Mouse (Mus musculus) midbrain, embryonic 13.5 days (tissue): ENCODE data around the gene Hrasls. TPM values are rescaled to one million over a fixed set of nuclear protein-coding genes. Genes with fewer than 3 reads are reported as not detected.

Source experiments
- ATAC-seq: fragments of 200-750 bp; cut with Nextera tagmentation; 2 replicates; pipeline ENCODE4 v1.8.0; 2017; ENCODE audit warnings: mild to moderate bottlenecking, moderate TSS enrichment, moderate library complexity
- H3K27ac ChIP-seq: fragments of 300-500 bp; sonication (generic); 2 replicates; pipeline ENCODE4 v1.5.1; 2015; ENCODE audit warnings: inconsistent platforms, mild to moderate bottlenecking, moderate library complexity
- H3K27me3 ChIP-seq: fragments of 300-500 bp; sonication (generic); 2 replicates; pipeline ENCODE4 v1.6.1; 2015; ENCODE audit warnings: mild to moderate bottlenecking, inconsistent platforms
- H3K36me3 ChIP-seq: fragments of 300-500 bp; sonication (generic); 2 replicates; pipeline ENCODE4 v1.6.1; 2015; ENCODE audit warnings: mild to moderate bottlenecking, inconsistent platforms
- H3K4me1 ChIP-seq: fragments of 300-500 bp; sonication (generic); replicated peaks from 2 replicates; pipeline ENCODE4 v1.6.1; 2015; ENCODE audit warnings: inconsistent platforms
- H3K4me2 ChIP-seq: fragments of 300-500 bp; sonication (generic); replicated peaks from 2 replicates; pipeline ENCODE4 v1.6.1; 2015; ENCODE audit warnings: moderate library complexity, mild to moderate bottlenecking, inconsistent platforms
- H3K4me3 ChIP-seq: fragments of 300-500 bp; sonication (generic); replicated peaks from 2 replicates; pipeline ENCODE4 v1.5.1; 2015; ENCODE audit warnings: mild to moderate bottlenecking, inconsistent platforms
- H3K9ac ChIP-seq: fragments of 300-500 bp; sonication (generic); replicated peaks from 2 replicates; pipeline ENCODE4 v1.6.1; 2015; ENCODE audit warnings: mild to moderate bottlenecking, inconsistent platforms
- H3K9me3 ChIP-seq: fragments of 300-500 bp; sonication (generic); 2 replicates; pipeline ENCODE4 v1.6.1; 2016; ENCODE audit warnings: mild to moderate bottlenecking, inconsistent platforms
- WGBS: fragments of 180-500 bp; shearing (Covaris S2); methylation state at CpG from one replicate; pipeline ENCODE4 v1.1.7; 2015; 5-methylcytosine and 5-hydroxymethylcytosine counted together
- polyA plus RNA-seq: library from polyadenylated mRNA; unstranded; fragments of >200 nt; fragmentation: Nextera tagmentation; extraction: Ambion mirVana; gene quantifications from 2 replicates; pipeline ENCODE4 v1.2.1, GENCODE M21; 2015

The Hrasls gene
- polyA plus RNA-seq: 1.9 TPM in 2 replicates

GRCm38 (mm10) chr16:29209605-29210411 is at the start of gene Hrasls:
Gene Hrasls (plus strand): TSS chr16:29209695.
- H3K9me3 ChIP-seq: no peaks in the 10 kb centered on the region
- 2% methylated on average over 39 of the region's 39 CpGs for WGBS
- no peaks in the 10 kb centered on the region for H3K36me3 ChIP-seq
- peak within 1 kb of the TSS; percentile 52 for H3K4me3 ChIP-seq
- peak within 1 kb of the TSS; percentile 63 for H3K9ac ChIP-seq
- ATAC-seq: peak; percentile 85
- peaks cover 12% of the 10 kb centered on the region; the same call in 1 of the 2 replicates for H3K27me3 ChIP-seq
- H3K4me2 ChIP-seq: peak within 1 kb of the TSS; percentile 77
- no peak within 1 kb of the TSS for H3K27ac ChIP-seq
- H3K4me1 ChIP-seq: peaks cover 14% of the 10 kb centered on the region

- no peak overlapping the region for H3K4me2 ChIP-seq
- no peak overlapping the region for H3K27ac ChIP-seq
- no peak for ATAC-seq
- no peaks in the 10 kb centered on the region for H3K36me3 ChIP-seq
- H3K9ac ChIP-seq: no peak overlapping the region
- no peaks in the 10 kb centered on the region for H3K9me3 ChIP-seq
- no peaks in the 10 kb centered on the region for H3K4me1 ChIP-seq
- H3K27me3 ChIP-seq: no peaks in the 10 kb centered on the region
- WGBS: 89% methylated on average over 4 of the region's 4 CpGs
- H3K4me3 ChIP-seq: no peak overlapping the region
Observed at GRCm38 (mm10) chr16:29162271-29162670, 47.2 kb upstream of the Hrasls start.

GRCm38 (mm10) chr16:29167051-29167450 is 42.4 kb upstream of the Hrasls start:
- Histone ChIP-seq H3K9me3 (no peaks in the 10 kb centered on the region), H3K4me3 (no peak overlapping the region), H3K27me3 (no peaks in the 10 kb centered on the region), H3K4me2 (no peak overlapping the region), H3K9ac (no peak overlapping the region), H3K36me3 (no peaks in the 10 kb centered on the region), H3K27ac (no peak overlapping the region), H3K4me1 (no peaks in the 10 kb centered on the region)
- no peak for ATAC-seq
- whole genome bisulfite sequencing: 74% methylated on average over 4 of the region's 4 CpGs

- no peaks in the 10 kb centered on the region for H3K27me3 ChIP-seq
- no peak overlapping the region for H3K9ac ChIP-seq
- H3K27ac ChIP-seq: no peak overlapping the region
- no peaks in the 10 kb centered on the region for H3K36me3 ChIP-seq
- no peak overlapping the region for H3K4me3 ChIP-seq
- H3K9me3 ChIP-seq: no peaks in the 10 kb centered on the region
- WGBS: 73% methylated on average over 5 of the region's 5 CpGs
- no peak overlapping the region for H3K4me2 ChIP-seq
- no peak for ATAC-seq
- no peaks in the 10 kb centered on the region for H3K4me1 ChIP-seq
Observed at GRCm38 (mm10) chr16:29171741-29172140, 37.8 kb upstream of the Hrasls start.

GRCm38 (mm10) chr16:29173201-29173600 is 36.3 kb upstream of the Hrasls start:
- no peak overlapping the region for H3K27ac ChIP-seq
- H3K36me3 ChIP-seq: no peaks in the 10 kb centered on the region
- no peak overlapping the region for H3K4me2 ChIP-seq
- H3K27me3 ChIP-seq: no peaks in the 10 kb centered on the region
- H3K4me3 ChIP-seq: no peak overlapping the region
- H3K9ac ChIP-seq: no peak overlapping the region
- H3K4me1 ChIP-seq: no peaks in the 10 kb centered on the region
- ATAC-seq: no peak
- 94% methylated on average over 2 of the region's 2 CpGs for WGBS
- H3K9me3 ChIP-seq: no peaks in the 10 kb centered on the region

GRCm38 (mm10) chr16:29174831-29175350 is 34.6 kb upstream of the Hrasls start:
- Histone ChIP-seq H3K9ac (no peak overlapping the region), H3K9me3 (no peaks in the 10 kb centered on the region), H3K36me3 (no peaks in the 10 kb centered on the region), H3K4me2 (no peak overlapping the region), H3K4me1 (no peaks in the 10 kb centered on the region), H3K27ac (no peak overlapping the region), H3K27me3 (no peaks in the 10 kb centered on the region), H3K4me3 (no peak overlapping the region)
- peak; percentile 43; the same call in 1 of the 2 replicates for ATAC-seq
- WGBS: 76% methylated on average over 6 of the region's 6 CpGs

- WGBS: 37% methylated on average over 5 of the region's 5 CpGs
- H3K27ac ChIP-seq: no peak overlapping the region
- no peak for ATAC-seq
Observed at GRCm38 (mm10) chr16:29192911-29193310, 16.6 kb upstream of the Hrasls start.

GRCm38 (mm10) chr16:29193981-29194380 is 15.5 kb upstream of the Hrasls start:
- WGBS: 70% methylated on average over 4 of the region's 4 CpGs
- no peaks in the 10 kb centered on the region for H3K9me3 ChIP-seq
- H3K36me3 ChIP-seq: no peaks in the 10 kb centered on the region
- H3K27me3 ChIP-seq: no peaks in the 10 kb centered on the region
- no peak overlapping the region for H3K9ac ChIP-seq
- no peak overlapping the region for H3K4me2 ChIP-seq
- no peak for ATAC-seq
- no peak overlapping the region for H3K4me3 ChIP-seq
- peaks cover 7% of the 10 kb centered on the region; the same call in 1 of the 2 replicates for H3K4me1 ChIP-seq
- H3K27ac ChIP-seq: no peak overlapping the region

More at GRCm38 (mm10) chr16:29192911-29193310, 16.6 kb upstream of the Hrasls start:
- Histone ChIP-seq H3K4me1 (peaks cover 7% of the 10 kb centered on the region; the same call in 1 of the 2 replicates), H3K9ac (no peak overlapping the region), H3K9me3 (no peaks in the 10 kb centered on the region), H3K4me3 (no peak overlapping the region), H3K27me3 (no peaks in the 10 kb centered on the region), H3K4me2 (no peak overlapping the region), H3K36me3 (no peaks in the 10 kb centered on the region)

GRCm38 (mm10) chr16:29195156-29195555 is 14.3 kb upstream of the Hrasls start:
- H3K27me3 ChIP-seq: no peaks in the 10 kb centered on the region
- no peaks in the 10 kb centered on the region for H3K36me3 ChIP-seq
- H3K27ac ChIP-seq: no peak overlapping the region
- 88% methylated on average over 1 of the region's 1 CpGs for WGBS
- no peak for ATAC-seq
- H3K4me2 ChIP-seq: no peak overlapping the region
- H3K4me3 ChIP-seq: no peak overlapping the region
- H3K9ac ChIP-seq: no peak overlapping the region
- H3K9me3 ChIP-seq: no peaks in the 10 kb centered on the region
- H3K4me1 ChIP-seq: peaks cover 7% of the 10 kb centered on the region; the same call in 1 of the 2 replicates

- 18% methylated on average over 5 of the region's 5 CpGs for WGBS
- ATAC-seq: no peak
Observed at GRCm38 (mm10) chr16:29198461-29198860, 11.0 kb upstream of the Hrasls start.

GRCm38 (mm10) chr16:29201146-29201545 is 8.3 kb upstream of the Hrasls start:
- no peak for ATAC-seq
- no peak overlapping the region for H3K4me2 ChIP-seq
- no peak overlapping the region for H3K4me3 ChIP-seq
- H3K9ac ChIP-seq: no peak overlapping the region
- H3K4me1 ChIP-seq: peaks cover 7% of the 10 kb centered on the region; the same call in 1 of the 2 replicates
- no peaks in the 10 kb centered on the region for H3K9me3 ChIP-seq
- WGBS: 91% methylated on average over 2 of the region's 2 CpGs
- no peaks in the 10 kb centered on the region for H3K27me3 ChIP-seq
- H3K36me3 ChIP-seq: no peaks in the 10 kb centered on the region
- no peak overlapping the region for H3K27ac ChIP-seq

More at GRCm38 (mm10) chr16:29198461-29198860, 11.0 kb upstream of the Hrasls start:
- no peaks in the 10 kb centered on the region for H3K9me3 ChIP-seq
- H3K4me1 ChIP-seq: peaks cover 7% of the 10 kb centered on the region; the same call in 1 of the 2 replicates
- no peaks in the 10 kb centered on the region for H3K36me3 ChIP-seq
- no peak overlapping the region for H3K9ac ChIP-seq
- no peak overlapping the region for H3K4me3 ChIP-seq
- no peak overlapping the region for H3K4me2 ChIP-seq
- no peaks in the 10 kb centered on the region for H3K27me3 ChIP-seq
- no peak overlapping the region for H3K27ac ChIP-seq

GRCm38 (mm10) chr16:29204875-29205274 is 4.6 kb upstream of the Hrasls start:
- 64% methylated on average over 7 of the region's 7 CpGs for WGBS
- ATAC-seq: no peak
- Histone ChIP-seq H3K4me3 (no peak overlapping the region), H3K9ac (no peak overlapping the region), H3K4me1 (peaks cover 8% of the 10 kb centered on the region; the same call in 1 of the 2 replicates), H3K9me3 (no peaks in the 10 kb centered on the region), H3K27me3 (0 out of 2 replicates have a peak, but pooled peaks cover 5% of the 10 kb centered on the region), H3K36me3 (no peaks in the 10 kb centered on the region), H3K4me2 (no peak overlapping the region), H3K27ac (no peak overlapping the region)
